Mouse (Mus musculus) right cerebral cortex, postnatal 14 days (tissue): ENCODE results near the gene Crym.

Experiments
- DNase-seq: peaks from one replicate; pipeline ENCODE4 v3.0.0; 2022

Gene Crym

DNA sequence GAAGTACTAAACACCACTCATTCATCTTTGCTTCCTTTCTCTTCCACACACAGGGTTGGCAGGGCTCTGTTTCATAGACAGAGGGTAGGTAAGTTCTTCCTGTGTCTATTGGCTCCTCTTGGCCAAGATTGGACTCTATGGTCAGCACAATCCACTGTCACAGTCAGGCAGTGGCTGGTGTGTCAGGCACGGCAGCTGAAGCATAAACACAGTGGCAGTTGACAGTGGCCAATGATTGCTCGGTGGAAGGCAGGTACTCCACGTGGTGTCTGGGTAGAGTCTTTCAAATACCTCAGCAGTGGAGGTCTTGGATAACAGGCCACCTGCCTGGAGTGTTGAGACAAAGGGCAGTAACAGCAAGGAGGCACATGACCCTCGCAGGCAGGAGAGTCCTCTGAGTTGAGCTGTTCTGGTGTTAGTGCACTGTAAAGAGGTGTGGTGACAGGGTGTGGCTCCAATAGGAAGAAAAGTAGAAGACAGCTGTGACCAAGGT lies 43.7 kb downstream of the Crym start:
- DNase-seq, result no peak

DNA sequence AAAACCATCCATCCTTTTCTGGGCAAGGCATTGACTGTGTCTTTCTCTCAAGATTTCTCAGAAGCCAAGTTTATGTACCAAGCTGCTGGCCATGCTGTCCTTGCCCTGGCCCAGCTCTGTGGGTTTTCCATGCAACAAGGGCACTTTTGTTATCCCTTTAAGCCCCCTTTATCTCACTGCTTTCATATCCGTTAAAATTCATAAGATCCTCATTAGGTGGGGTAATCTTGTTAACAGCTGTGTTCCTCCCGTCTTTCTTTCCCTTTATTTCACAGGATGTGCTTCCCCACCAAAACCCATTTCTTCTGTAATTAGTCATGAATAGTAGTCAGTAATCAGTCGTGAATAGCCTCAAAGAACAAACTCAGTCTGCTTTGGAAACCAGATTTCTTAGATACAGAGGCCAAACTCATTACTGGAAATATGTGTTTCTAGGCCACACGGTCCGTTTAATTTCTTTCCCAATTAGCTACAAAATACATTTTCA lies 44.3 kb downstream of the Crym start:
- DNase-seq, result no peak

DNA sequence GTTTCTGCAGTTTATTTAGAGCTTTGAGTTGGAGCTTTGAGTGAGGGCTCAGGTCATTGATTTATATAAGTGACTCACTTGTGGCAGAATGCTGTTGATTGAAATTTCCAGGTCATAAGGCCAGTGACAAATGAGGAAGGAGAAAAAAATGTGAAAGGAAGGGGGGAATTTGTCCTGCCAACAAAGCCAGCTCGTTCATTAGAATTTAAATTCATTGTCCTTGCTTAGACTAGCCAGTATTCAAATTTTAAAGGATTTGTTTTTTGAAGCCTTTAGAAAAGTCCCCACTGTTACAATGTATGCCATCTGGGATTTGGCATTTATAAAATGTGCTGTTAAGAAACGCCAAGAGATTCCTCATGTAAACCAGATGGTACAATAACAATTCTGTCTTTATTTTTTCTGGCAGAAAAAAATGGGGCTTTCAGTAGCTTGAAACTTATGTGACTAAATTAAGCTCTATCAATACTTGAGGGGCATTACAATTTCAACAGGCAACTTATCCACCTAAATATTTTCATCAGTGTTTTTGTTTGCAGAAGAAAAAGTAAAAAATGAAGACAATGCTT lies 45.0 kb downstream of the Crym start:
- DNase-seq, result no peak

DNA sequence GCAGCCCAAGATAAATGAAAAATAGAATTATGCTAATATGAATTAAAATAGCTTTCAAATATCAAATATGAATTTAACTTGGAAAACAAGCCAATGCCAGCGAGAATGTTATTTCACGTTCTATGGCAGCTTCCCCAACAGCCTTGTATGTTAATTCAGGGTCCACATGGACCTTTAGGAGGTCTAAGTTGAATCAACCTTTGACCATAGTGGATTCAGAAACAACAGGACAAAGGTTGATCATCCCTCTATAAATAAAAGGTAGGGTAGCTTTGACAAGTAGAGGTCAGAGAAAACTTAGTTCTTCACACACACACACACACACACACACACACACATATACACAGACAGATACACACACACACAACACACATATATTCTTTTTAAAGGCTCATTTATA lies 51.0 kb downstream of the Crym start:
- DNase-seq, result no peak

DNA sequence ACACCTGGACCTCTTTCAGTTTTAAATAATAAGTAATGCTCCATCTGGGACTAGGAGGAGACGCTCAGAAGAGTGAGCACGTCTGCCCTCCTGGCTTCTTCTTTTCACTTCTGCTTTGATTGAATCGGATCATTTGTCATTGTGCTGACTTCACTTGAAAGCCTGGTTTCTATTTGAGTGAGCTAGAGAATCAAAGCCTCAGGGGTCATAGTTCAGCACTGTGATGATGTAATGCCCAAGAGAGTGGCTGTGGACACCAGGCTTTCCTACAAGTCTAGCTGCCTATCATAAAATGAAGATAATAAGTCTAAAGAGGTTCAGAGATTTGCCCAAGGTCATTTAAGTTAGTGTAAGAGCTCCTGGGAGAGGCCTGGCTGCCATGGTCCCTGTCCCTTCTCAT lies 51.7 kb downstream of the Crym start:
- no peak for DNase-seq

DNA sequence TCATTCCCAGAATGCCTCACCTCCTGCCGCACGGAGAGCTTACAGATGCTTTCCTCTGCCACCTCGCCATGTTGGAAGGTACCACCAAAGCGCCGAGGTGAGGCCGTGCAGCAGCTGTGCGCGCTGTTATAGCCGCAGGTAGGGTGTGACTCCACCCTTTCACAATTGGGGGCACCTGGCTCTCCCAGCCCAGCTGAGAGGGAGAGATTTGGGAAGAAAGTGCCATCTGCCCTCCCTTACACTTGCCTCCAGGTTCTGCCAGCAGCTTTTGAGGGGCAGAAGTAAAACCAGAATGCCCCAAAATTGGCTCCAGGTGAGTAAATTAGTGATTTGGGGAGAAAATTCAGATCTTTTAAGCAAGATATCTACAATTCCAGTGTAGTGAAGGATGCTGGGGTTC lies 56.7 kb downstream of the Crym start, which contains the start of gene Zp2:
Gene Zp2, minus strand, starts transcription at position 101 of the 400 bp plus-strand sequence.
- no peak for DNase-seq

DNA sequence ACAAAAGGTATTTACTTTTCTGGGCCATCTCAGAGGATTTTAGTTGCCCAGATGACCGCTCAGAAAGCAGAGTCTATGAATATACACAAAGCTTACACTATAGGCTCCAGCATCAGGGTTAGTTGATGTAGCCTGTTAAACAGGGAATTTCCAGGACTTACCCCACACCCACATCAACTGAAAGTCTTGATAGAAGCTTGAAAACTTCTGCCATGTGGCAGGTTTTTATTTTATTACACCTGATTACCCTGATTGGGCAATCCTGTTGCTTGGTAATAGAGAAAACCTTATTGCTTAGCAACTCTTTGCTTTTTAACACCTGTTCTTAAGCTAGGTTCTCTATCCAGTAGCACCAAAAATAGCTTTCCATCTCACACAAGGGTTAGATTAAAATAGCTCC lies 59.2 kb downstream of the Crym start:
- DNase-seq, result no peak
